Comparison of ENCODE assay signal across 7 mouse cellular contexts in the genomic region with DNA sequence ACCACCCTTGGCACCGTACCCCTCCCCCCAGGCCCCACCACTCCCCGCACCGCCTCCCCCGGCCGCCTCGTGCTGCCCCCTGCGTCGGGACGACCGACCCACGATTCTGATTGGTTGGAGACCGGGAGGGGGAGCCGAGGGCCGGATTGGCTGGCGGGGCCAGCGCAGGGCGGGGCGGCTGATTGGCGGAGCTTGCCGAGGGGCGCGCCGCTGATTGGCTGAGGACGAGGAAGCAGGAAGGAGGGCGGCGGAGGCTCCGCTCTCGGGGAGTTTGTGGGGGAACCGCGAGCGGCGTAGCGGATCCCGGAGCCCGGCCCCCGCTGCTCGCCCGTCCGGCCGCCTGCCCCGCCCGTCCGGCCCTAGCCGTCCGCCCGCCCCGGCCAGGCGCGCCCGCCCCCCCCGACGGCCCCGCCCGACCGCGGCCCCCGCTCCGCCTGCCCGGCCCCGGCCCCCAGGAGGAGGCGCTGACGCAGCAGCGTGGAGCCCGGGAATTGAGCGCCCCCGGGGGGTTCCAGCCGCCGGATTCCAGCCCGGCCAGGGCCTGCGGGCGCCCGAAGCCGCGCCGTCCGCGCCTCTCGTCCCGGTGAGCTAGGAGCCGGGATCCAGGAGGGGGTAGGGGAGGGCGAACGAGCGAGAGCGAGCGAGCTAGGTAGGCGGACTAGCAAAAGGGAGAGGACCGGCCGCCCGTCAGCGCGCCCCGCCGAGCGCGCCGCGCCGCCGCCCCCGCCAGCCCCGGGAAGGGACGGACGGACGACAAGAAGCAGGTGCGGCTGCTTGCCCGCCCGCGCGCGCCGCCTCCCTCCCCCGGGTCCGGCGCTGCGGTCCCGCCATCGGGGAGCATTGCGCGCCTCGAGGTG. TPM values are rescaled to one million over a fixed set of nuclear protein-coding genes. Genes with fewer than 3 reads are reported as not detected.
A peak's percentile ranks its signal among the peaks of the same experiment; 100 is the strongest.
DNase-seq lines count a peak whose midpoint lies in the region; ATAC-seq lines count a peak whose summit lies in the region.

No protein-coding gene starts in this region.

- H3K4me2 ChIP-seq in intestine, embryonic 14.5 days (ENCODE audit: low read length), result peak overlapping the region; percentile 99

- peaks cover 63% of the 10 kb centered on the region for H3K27me3 ChIP-seq in intestine, embryonic 14.5 days (replicated peaks; ENCODE audit: control insufficient read depth, insufficient read depth, low read length)
- peaks cover 63% of the 10 kb centered on the region for H3K27me3 ChIP-seq in midbrain, embryonic 10.5 days (ENCODE audit: low read depth, poor library complexity, severe bottlenecking)

- intact Hi-C loops in left cerebral cortex, postnatal 25 days (cut with DNase I), result loop anchor here (2.0 kb wide), 1 partner anchor 75 kb away; no protein-coding TSS in a partner anchor

- no peaks in the 10 kb centered on the region for H3K36me3 ChIP-seq in intestine, embryonic 14.5 days (ENCODE audit: control insufficient read depth, insufficient read depth, low read length)
- H3K36me3 ChIP-seq in midbrain, embryonic 10.5 days, result no peaks in the 10 kb centered on the region

- WGBS in intestine, embryonic 14.5 days, result under 1% methylated on average over 85 of the region's 120 CpGs
- under 1% methylated on average over 108 of the region's 120 CpGs for WGBS in midbrain, embryonic 10.5 days

- H3K27ac ChIP-seq in intestine, embryonic 14.5 days (ENCODE audit: low read depth), result peak overlapping the region; percentile 64; the same call in 1 of the 2 replicates
- peak overlapping the region; percentile 93 for H3K27ac ChIP-seq in midbrain, embryonic 10.5 days (replicated peaks)

- no peaks in the 10 kb centered on the region for H3K9me3 ChIP-seq in intestine, embryonic 14.5 days (ENCODE audit: control insufficient read depth, low read length)
- H3K9me3 ChIP-seq in midbrain, embryonic 10.5 days (replicated peaks), result no peaks in the 10 kb centered on the region

- ATAC-seq in intestine, embryonic 14.5 days (replicated peaks; ENCODE audit: low FRiP score, low TSS enrichment, low read depth), result peak; percentile 90

- peak; percentile 95 to 99 for DNase-seq in adrenal gland, adult 18-20 months (ENCODE audit: low spot score in 2 of 2)
- DNase-seq in embryo, embryonic 11 days, result peak; percentile 96
- peak; percentile 99 for DNase-seq in gastrocnemius, postnatal 25 days
- DNase-seq in intestine, embryonic 14.5 days (ENCODE audit: low spot score), result peak; percentile 95
- peak; percentile 98 for DNase-seq in left cerebral cortex, postnatal 25 days (ENCODE audit: low spot score in 2 of 2)
- peak; percentile 98 for DNase-seq in midbrain, embryonic 10.5 days (ENCODE audit: low spot score)
- peak; percentile 97 for DNase-seq in right cerebral cortex, postnatal 4 days

- H3K9ac ChIP-seq in intestine, embryonic 14.5 days (ENCODE audit: low read length), result peak overlapping the region; percentile 75

- peak overlapping the region; percentile 80 for H3K4me3 ChIP-seq in intestine, embryonic 14.5 days (ENCODE audit: low read depth, low read length)
- peak overlapping the region; percentile 97 for H3K4me3 ChIP-seq in midbrain, embryonic 10.5 days

- peaks cover 20% of the 10 kb centered on the region for H3K4me1 ChIP-seq in intestine, embryonic 14.5 days (replicated peaks; ENCODE audit: control insufficient read depth, insufficient read depth, low read length)
- H3K4me1 ChIP-seq in midbrain, embryonic 10.5 days, result peaks cover 91% of the 10 kb centered on the region

RNA-seq across cellular contexts. Expression of a gene that starts 1.2 kb away (rescaled TPM):
- total RNA-seq in adrenal gland, adult 18-20 months (2021), result 10 to 100 TPM; 37.4 to 39.4 TPM
- total RNA-seq in gastrocnemius, postnatal 25 days (2021), result 1 to 10 TPM; 4.2 TPM
- polyA plus RNA-seq in intestine, embryonic 14.5 days (2014; fragmentation: Nextera tagmentation; extraction: Ambion mirVana), result 0.93 and 1.7 TPM in 2 replicates
- 10 to 100 TPM; 38.8 to 41.9 TPM for total RNA-seq in left cerebral cortex, postnatal 25 days (2021)
- polyA plus RNA-seq in midbrain, embryonic 10.5 days (2016; fragmentation: Nextera tagmentation; extraction: Ambion mirVana), result 3.8 and 3.9 TPM in 2 replicates

RNA-seq across cellular contexts. Expression of a gene that starts 24.9 kb away (rescaled TPM):
- total RNA-seq in adrenal gland, adult 18-20 months (2021), result 1 to 10 TPM; 7.3 to 9.0 TPM
- 1 to 10 TPM; 2.8 TPM for total RNA-seq in gastrocnemius, postnatal 25 days (2021)
- 32.2 and 32.7 TPM in 2 replicates for polyA plus RNA-seq in intestine, embryonic 14.5 days (2014; fragmentation: Nextera tagmentation; extraction: Ambion mirVana)
- total RNA-seq in left cerebral cortex, postnatal 25 days (2021), result 1 to 10 TPM; 2.3 to 2.5 TPM
- polyA plus RNA-seq in midbrain, embryonic 10.5 days (2016; fragmentation: Nextera tagmentation; extraction: Ambion mirVana), result 14.5 and 17.2 TPM in 2 replicates

RNA-seq across cellular contexts. Expression of a gene that starts 39.6 kb away (rescaled TPM):
- 100 to 1,000 TPM; 205 to 414 TPM for total RNA-seq in adrenal gland, adult 18-20 months (2021)
- 100 to 1,000 TPM; 121 to 136 TPM for total RNA-seq in gastrocnemius, postnatal 25 days (2021)
- 51.6 and 51.9 TPM in 2 replicates for polyA plus RNA-seq in intestine, embryonic 14.5 days (2014; fragmentation: Nextera tagmentation; extraction: Ambion mirVana)
- 10 to 100 TPM; 57.3 to 70.7 TPM for total RNA-seq in left cerebral cortex, postnatal 25 days (2021)
- 63.3 and 67.3 TPM in 2 replicates for polyA plus RNA-seq in midbrain, embryonic 10.5 days (2016; fragmentation: Nextera tagmentation; extraction: Ambion mirVana)

Comparison
In these comparisons a context has a peak if more than half of its experiments do, and no peak if none do; other contexts are left out.
1. Peak in every context shown above with its lines: DNase-seq, ATAC-seq, H3K4me3 ChIP-seq and H3K27ac ChIP-seq.
2. RNA of a gene that starts 1.2 kb away (total RNA-seq): 38.8 to 41.9 TPM in left cerebral cortex, postnatal 25 days and 37.4 to 39.4 TPM in adrenal gland, adult 18-20 months; 4.2 TPM in gastrocnemius, postnatal 25 days; every median in the first group is over 4 times any median in the second.